Mouse (Mus musculus): Measurements from ENCODE around the gene Rreb1. TPM values are rescaled to one million over a fixed set of nuclear protein-coding genes. Genes with fewer than 3 reads are reported as not detected.

The Rreb1 gene
- 1 to 10 TPM in 1 of 2 experiments, under 1 TPM in 1; 0.42 to 4.4 TPM for polyA plus RNA-seq (2012; fragmentation: generic; extraction: Trizol)

GRCm38 (mm10) chr13:37778147-37778593 lies at the start of gene Rreb1:
Gene Rreb1, plus strand, starts transcription at chr13:37778400.

GRCm38 (mm10) chr13:37993704-37994404 lies 215.7 kb downstream of the Rreb1 start, which contains the start of gene Ssr1:
Gene Ssr1, minus strand, starts transcription at chr13:37994217.

Other genes with a start within 250 kb of the Rreb1 start
- 10 to 100 TPM in 1 of 2 experiments, 1 to 10 TPM in 1; 8.5 to 28.8 TPM for gene Ssr1, start 215.8 kb downstream of the Rreb1 start, polyA plus RNA-seq (2012; fragmentation: generic; extraction: Trizol)